Mouse (Mus musculus) megakaryocyte, embryonic 14.5 days (primary cell): ENCODE data around the gene Fpgs.

Source experiments
- FLI1 ChIP-seq: IDR thresholded peaks from 2 replicates; pipeline ENCODE4 v1.6.1; 2012; ENCODE audit warnings: low read length, inconsistent platforms, mixed read lengths
- GATA1 ChIP-seq: IDR thresholded peaks from 3 replicates; pipeline ENCODE4 v1.6.1; 2012; ENCODE audit warnings: mixed read lengths, low read length, inconsistent platforms, borderline replicate concordance

DNA sequence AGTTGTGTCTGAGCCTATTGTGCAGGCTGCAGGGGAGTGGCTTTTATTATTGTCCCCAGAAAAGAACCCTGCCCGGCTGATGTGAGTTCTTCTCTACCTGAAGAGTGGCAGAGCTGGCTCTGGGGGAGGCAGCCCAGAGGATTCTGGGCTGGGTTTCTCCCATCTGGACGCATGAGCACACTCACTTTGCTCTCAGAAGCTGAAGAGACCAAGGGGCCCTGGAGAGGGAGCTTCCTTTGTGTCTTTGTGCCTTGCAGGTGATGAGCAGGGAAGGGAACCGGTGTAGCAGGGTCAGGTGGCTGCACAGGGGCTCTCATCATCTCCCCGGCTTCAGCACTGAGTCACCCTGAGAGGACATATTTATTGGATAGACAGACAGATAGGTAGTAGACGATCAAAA is 41.7 kb downstream of the Fpgs start:
- TF ChIP-seq GATA1, result no peak
- TF ChIP-seq FLI1, result no peak
